Comparison of ENCODE assay signal across 15 mouse cellular contexts in genomic region chr10:116394585-116394984, GRCm38 (mm10).
A peak's percentile ranks its signal among the peaks of the same experiment; 100 is the strongest.
DNase-seq lines count a peak whose midpoint lies in the region; ATAC-seq and TF ChIP-seq lines count a peak whose summit lies in the region.
"Had no signal": no experiment of that assay in that cellular context is flagged by ENCODE, and none has a peak within 500 bp of the region (broad histone marks: within the 10 kb centered on the region; RNA-seq: fewer than 3 reads in every experiment).

No protein-coding gene starts in this region.

- no peaks in the 10 kb centered on the region for H3K79me2 ChIP-seq in heart, adult 2 months (replicated peaks; ENCODE audit: control insufficient read depth, insufficient read depth, low read length)

- TF ChIP-seq CTCF in heart, adult 2 months (IDR thresholded peaks at IDR 0.05): no peak
- TF ChIP-seq CTCF in heart, postnatal 0 days (IDR thresholded peaks at IDR 0.05; ENCODE audit: low read depth): no peak

- no peaks in the 10 kb centered on the region for H3K36me3 ChIP-seq in heart, embryonic 14.5 days (ENCODE audit: control insufficient read depth, insufficient read depth, low read length)
- H3K36me3 ChIP-seq in heart, adult 2 months (ENCODE audit: control insufficient read depth, insufficient read depth, low read length): no peaks in the 10 kb centered on the region
- H3K36me3 ChIP-seq in heart, postnatal 0 days (replicated peaks; ENCODE audit: control insufficient read depth, insufficient read depth, low read length): no peaks in the 10 kb centered on the region
- H3K36me3 ChIP-seq: forebrain, embryonic 10.5 days; liver, embryonic 15.5 days; midbrain, embryonic 10.5 days had no signal

- DNase-seq in heart, adult 2 months: no peak
- peak; percentile 26 for DNase-seq in 416B (ENCODE audit: low read depth)
- DNase-seq in Muller cell, postnatal 12 days (ENCODE audit: inconsistent ontology term): peak; percentile 93
- peak; percentile 23 for DNase-seq in heart, postnatal 0 days (ENCODE audit: low spot score)
- no peak for DNase-seq in left cerebral cortex, adult 9 months (ENCODE audit: low spot score in 2 of 2)
- no peak for DNase-seq in layer of hippocampus, postnatal 14 days (ENCODE audit: low spot score in 2 of 2)
- no peak for DNase-seq in embryo, embryonic 11 days
- DNase-seq: kidney, postnatal 25 days; right cerebral cortex, postnatal 14 days; thymus, postnatal 4 days had no signal

- peak; percentile 41; the same call in 1 of the 2 replicates for ATAC-seq in heart, embryonic 14.5 days (ENCODE audit: insufficient number of reproducible peaks, insufficient read depth, low FRiP score, low read depth)
- peak; percentile 53 for ATAC-seq in heart, postnatal 0 days (ENCODE audit: insufficient read depth, low read depth)

- H3K27me3 ChIP-seq in heart, embryonic 14.5 days (ENCODE audit: control insufficient read depth, insufficient read depth, low read length): no peaks in the 10 kb centered on the region
- no peaks in the 10 kb centered on the region for H3K27me3 ChIP-seq in heart, adult 2 months (ENCODE audit: control insufficient read depth, insufficient read depth, low read length)
- no peaks in the 10 kb centered on the region for H3K27me3 ChIP-seq in heart, postnatal 0 days (ENCODE audit: control insufficient read depth, insufficient read depth, low read length)
- H3K27me3 ChIP-seq: CH12.LX; liver, embryonic 15.5 days had no signal

- H3K27ac ChIP-seq in heart, embryonic 14.5 days (replicated peaks in 1 of 2; ENCODE audit: control insufficient read depth in 1 of 2, insufficient read depth in 1 of 2, low read depth in 2 of 2, low read length in 2 of 2): peak overlapping the region in 1 of 2 experiments; percentile 53; a peak in 3 of 4 replicates
- no peak overlapping the region for H3K27ac ChIP-seq in heart, adult 2 months
- no peak overlapping the region for H3K27ac ChIP-seq in heart, postnatal 0 days (ENCODE audit: low read depth)
- H3K27ac ChIP-seq: forebrain, embryonic 10.5 days; liver, embryonic 15.5 days; midbrain, embryonic 10.5 days had no signal

- 2% methylated on average over 3 of the region's 4 CpGs for WGBS in heart, embryonic 14.5 days
- 9% methylated on average over 4 of the region's 4 CpGs for WGBS in heart, adult 2 months
- WGBS in heart, postnatal 0 days: 7% methylated on average over 4 of the region's 4 CpGs

- H3K4me3 ChIP-seq in heart, embryonic 14.5 days (ENCODE audit: control insufficient read depth in 1 of 2, insufficient read depth in 1 of 2, low read depth in 1 of 2, low read length in 2 of 2): no peak overlapping the region
- no peak overlapping the region for H3K4me3 ChIP-seq in heart, adult 2 months
- H3K4me3 ChIP-seq in heart, postnatal 0 days (ENCODE audit: low read depth, low read length): no peak overlapping the region
- H3K4me3 ChIP-seq: forebrain, embryonic 10.5 days; liver, embryonic 15.5 days; midbrain, embryonic 10.5 days had no signal

- H3K9me3 ChIP-seq in heart, embryonic 14.5 days (ENCODE audit: control insufficient read depth, low read length): no peaks in the 10 kb centered on the region
- H3K9me3 ChIP-seq in heart, postnatal 0 days (replicated peaks; ENCODE audit: control insufficient read depth, low read length): no peaks in the 10 kb centered on the region
- H3K9me3 ChIP-seq: forebrain, embryonic 10.5 days; liver, embryonic 15.5 days; midbrain, embryonic 10.5 days had no signal

- TF ChIP-seq EP300 in heart, adult 2 months (IDR thresholded peaks at IDR 0.05; ENCODE audit: insufficient read depth, low read depth, low read length): no peak
- TF ChIP-seq EP300 in heart, postnatal 0 days (IDR thresholded peaks at IDR 0.05; ENCODE audit: low read depth): 0 out of 2 replicates have a peak, but pooled peaks have one; percentile 20

- no peak overlapping the region for H3K4me2 ChIP-seq in heart, embryonic 14.5 days (ENCODE audit: low read length)
- no peak overlapping the region for H3K4me2 ChIP-seq in heart, postnatal 0 days (ENCODE audit: low read depth, low read length)
- H3K4me2 ChIP-seq: liver, embryonic 15.5 days had no signal

- no peak overlapping the region for H3K9ac ChIP-seq in heart, embryonic 14.5 days (ENCODE audit: low read length)
- no peak overlapping the region for H3K9ac ChIP-seq in heart, adult 2 months (ENCODE audit: low read depth, low read length)
- H3K9ac ChIP-seq in heart, postnatal 0 days (replicated peaks; ENCODE audit: low read depth, low read length): no peak overlapping the region
- H3K9ac ChIP-seq: liver, embryonic 15.5 days had no signal

- TF ChIP-seq POLR2A in heart, adult 2 months (IDR thresholded peaks at IDR 0.05; ENCODE audit: insufficient read depth, low read depth, low read length): no peak

- peaks cover 15 to 19% of the 10 kb centered on the region in 2 experiments for H3K4me1 ChIP-seq in heart, embryonic 14.5 days (ENCODE audit: control insufficient read depth in 2 of 2, insufficient read depth in 2 of 2, low read length in 2 of 2)
- H3K4me1 ChIP-seq in heart, adult 2 months (ENCODE audit: control insufficient read depth, insufficient read depth, low read length): no peaks in the 10 kb centered on the region; the same call in 1 of the 2 replicates
- H3K4me1 ChIP-seq in heart, postnatal 0 days (ENCODE audit: control insufficient read depth, insufficient read depth): peaks cover 9% of the 10 kb centered on the region
- H3K4me1 ChIP-seq: liver, embryonic 15.5 days had no signal

- intact Hi-C loops in heart, adult 2 months (cut with DNase I): no loop called here

Comparison
In these comparisons a context has a peak if more than half of its experiments do, and no peak if none do; other contexts are left out.
1. DNase-seq: peak in 416B (single experiment), Muller cell, postnatal 12 days (single experiment) and heart, postnatal 0 days (single experiment); none in heart, adult 2 months (0 of 2), left cerebral cortex, adult 9 months (0 of 2), layer of hippocampus, postnatal 14 days (0 of 2) and embryo, embryonic 11 days (single experiment).